ENCODE assay signal across 11 mouse cellular contexts in the genomic region with DNA sequence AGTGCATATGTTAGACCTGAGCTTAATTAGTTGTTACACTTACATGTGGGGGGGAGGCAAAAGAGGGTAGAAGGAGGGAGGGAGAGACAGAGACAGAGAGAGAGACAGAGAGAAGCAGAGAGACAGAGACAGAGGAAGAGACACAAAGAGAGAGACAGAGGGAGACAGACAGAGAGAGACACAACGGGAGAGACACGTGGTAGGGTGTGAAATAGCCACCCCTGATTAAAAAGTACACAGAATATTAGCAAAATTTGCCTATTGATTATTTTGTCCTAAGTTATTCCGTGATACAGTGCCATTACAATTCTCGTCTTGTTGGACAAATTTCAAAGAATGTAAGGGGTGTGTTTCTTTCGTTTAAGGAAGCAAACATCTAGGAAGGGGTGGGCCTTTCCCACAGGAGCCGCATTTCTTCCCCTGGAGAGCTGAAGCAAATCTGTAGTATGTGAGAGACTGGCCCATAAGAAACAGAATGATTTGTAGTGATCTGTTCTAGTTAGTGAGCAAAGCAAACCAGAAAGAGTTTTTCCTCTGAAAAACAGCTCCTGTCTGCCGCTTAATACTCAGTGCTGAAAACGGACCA. TPM values are rescaled to one million over a fixed set of nuclear protein-coding genes. Genes with fewer than 3 reads are reported as not detected.
DNase-seq lines count a peak whose midpoint lies in the region; ATAC-seq and TF ChIP-seq lines count a peak whose summit lies in the region.
"Had no signal": no experiment of that assay in that cellular context is flagged by ENCODE, and none has a peak within 500 bp of the region (broad histone marks: within the 10 kb centered on the region; RNA-seq: fewer than 3 reads in every experiment).

No protein-coding gene starts in this region.

- no peaks in the 10 kb centered on the region for H3K9me3 ChIP-seq in hindbrain, embryonic 16.5 days (ENCODE audit: control insufficient read depth, low read length)
- H3K9me3 ChIP-seq in hindbrain, embryonic 11.5 days (ENCODE audit: control insufficient read depth, low read length) = no peaks in the 10 kb centered on the region
- H3K9me3 ChIP-seq in lung, embryonic 15.5 days = no peaks in the 10 kb centered on the region
- no peaks in the 10 kb centered on the region for H3K9me3 ChIP-seq in embryonic facial prominence, embryonic 15.5 days (replicated peaks)
- H3K9me3 ChIP-seq in liver, embryonic 13.5 days (replicated peaks) = no peaks in the 10 kb centered on the region
- H3K9me3 ChIP-seq: hindbrain, embryonic 13.5 days; midbrain, embryonic 15.5 days had no signal

- TF ChIP-seq CTCF in thymus, adult 2 months (IDR thresholded peaks at IDR 0.05; ENCODE audit: borderline replicate concordance, control insufficient read depth, extremely low read depth, insufficient read depth, low read length, poor library complexity) = no peak

- ATAC-seq in hindbrain, embryonic 16.5 days = no peak
- ATAC-seq in hindbrain, embryonic 11.5 days (ENCODE audit: low FRiP score) = no peak
- ATAC-seq in lung, embryonic 15.5 days (ENCODE audit: borderline replicate concordance, extremely low read depth, low FRiP score, low TSS enrichment) = no peak
- no peak for ATAC-seq in embryonic facial prominence, embryonic 15.5 days (ENCODE audit: insufficient number of reproducible peaks, low FRiP score, low TSS enrichment, low read depth)
- no peak for ATAC-seq in liver, embryonic 13.5 days (ENCODE audit: low read depth)
- ATAC-seq: midbrain, embryonic 15.5 days had no signal

- H3K4me1 ChIP-seq in hindbrain, embryonic 16.5 days (ENCODE audit: control insufficient read depth, insufficient read depth, low read depth, low read length) = no peaks in the 10 kb centered on the region
- H3K4me1 ChIP-seq in hindbrain, embryonic 11.5 days (replicated peaks; ENCODE audit: control insufficient read depth, insufficient read depth, low read length) = no peaks in the 10 kb centered on the region
- H3K4me1 ChIP-seq in lung, embryonic 15.5 days = 0 out of 2 replicates have a peak, but pooled peaks cover 6% of the 10 kb centered on the region
- peaks cover 4% of the 10 kb centered on the region; the same call in 1 of the 2 replicates for H3K4me1 ChIP-seq in embryonic facial prominence, embryonic 15.5 days
- H3K4me1 ChIP-seq in liver, embryonic 13.5 days (replicated peaks) = peaks cover 4% of the 10 kb centered on the region; the same call in 1 of the 2 replicates
- H3K4me1 ChIP-seq in thymus, adult 2 months (replicated peaks; ENCODE audit: control insufficient read depth, insufficient read depth, low read length) = no peaks in the 10 kb centered on the region
- H3K4me1 ChIP-seq: midbrain, embryonic 15.5 days had no signal

- no peak overlapping the region for H3K27ac ChIP-seq in hindbrain, embryonic 16.5 days (ENCODE audit: low read depth, low read length)
- H3K27ac ChIP-seq in hindbrain, embryonic 11.5 days (ENCODE audit: low read depth, low read length) = no peak overlapping the region
- no peak overlapping the region for H3K27ac ChIP-seq in lung, embryonic 15.5 days
- no peak overlapping the region for H3K27ac ChIP-seq in embryonic facial prominence, embryonic 15.5 days (replicated peaks)
- H3K27ac ChIP-seq in liver, embryonic 13.5 days = no peak overlapping the region
- no peak overlapping the region for H3K27ac ChIP-seq in thymus, adult 2 months (ENCODE audit: control insufficient read depth, insufficient read depth, low read length)
- H3K27ac ChIP-seq: hindbrain, embryonic 13.5 days; midbrain, embryonic 15.5 days had no signal

- 79% methylated on average over 8 of the region's 8 CpGs for WGBS in hindbrain, embryonic 16.5 days
- WGBS in hindbrain, embryonic 11.5 days = 85% methylated on average over 8 of the region's 8 CpGs
- 46% methylated on average over 8 of the region's 8 CpGs for WGBS in lung, embryonic 15.5 days
- WGBS in embryonic facial prominence, embryonic 15.5 days = 60% methylated on average over 8 of the region's 8 CpGs
- WGBS in liver, embryonic 13.5 days (ENCODE audit: insufficient replicate concordance) = 48% methylated on average over 8 of the region's 8 CpGs
- 28% methylated on average over 8 of the region's 8 CpGs for WGBS in thymus, adult 2 months

- no peak overlapping the region for H3K9ac ChIP-seq in hindbrain, embryonic 16.5 days (ENCODE audit: low read depth, low read length)
- no peak overlapping the region for H3K9ac ChIP-seq in hindbrain, embryonic 11.5 days (ENCODE audit: low read depth, low read length)
- H3K9ac ChIP-seq in lung, embryonic 15.5 days = no peak overlapping the region
- H3K9ac ChIP-seq in embryonic facial prominence, embryonic 15.5 days = no peak overlapping the region
- no peak overlapping the region for H3K9ac ChIP-seq in liver, embryonic 13.5 days
- H3K9ac ChIP-seq: hindbrain, embryonic 13.5 days; midbrain, embryonic 15.5 days had no signal

- no peak for TF ChIP-seq POLR2A in thymus, adult 2 months (IDR thresholded peaks at IDR 0.05; ENCODE audit: control insufficient read depth, extremely low read depth, insufficient read depth, low read length, poor library complexity)

- H3K4me3 ChIP-seq in hindbrain, embryonic 16.5 days (ENCODE audit: low read length) = no peak overlapping the region
- no peak overlapping the region for H3K4me3 ChIP-seq in hindbrain, embryonic 11.5 days (ENCODE audit: low read depth, low read length)
- H3K4me3 ChIP-seq in lung, embryonic 15.5 days = 0 out of 2 replicates have a peak overlapping the region, but pooled peaks have one; percentile 5
- peak overlapping the region; percentile 8; the same call in 1 of the 2 replicates for H3K4me3 ChIP-seq in embryonic facial prominence, embryonic 15.5 days (replicated peaks)
- H3K4me3 ChIP-seq in liver, embryonic 13.5 days (replicated peaks) = no peak overlapping the region
- no peak overlapping the region for H3K4me3 ChIP-seq in thymus, adult 2 months (ENCODE audit: control insufficient read depth, insufficient read depth, low read length)
- H3K4me3 ChIP-seq: hindbrain, embryonic 13.5 days; midbrain, embryonic 15.5 days had no signal

- H3K36me3 ChIP-seq in hindbrain, embryonic 16.5 days (ENCODE audit: control insufficient read depth, insufficient read depth, low read length) = no peaks in the 10 kb centered on the region
- H3K36me3 ChIP-seq in hindbrain, embryonic 11.5 days (ENCODE audit: control insufficient read depth, insufficient read depth, low read length) = no peaks in the 10 kb centered on the region
- H3K36me3 ChIP-seq in lung, embryonic 15.5 days = no peaks in the 10 kb centered on the region
- H3K36me3 ChIP-seq in embryonic facial prominence, embryonic 15.5 days = no peaks in the 10 kb centered on the region
- H3K36me3 ChIP-seq in liver, embryonic 13.5 days = no peaks in the 10 kb centered on the region
- no peaks in the 10 kb centered on the region for H3K36me3 ChIP-seq in thymus, adult 2 months (ENCODE audit: control insufficient read depth, insufficient read depth, low read length)
- H3K36me3 ChIP-seq: hindbrain, embryonic 13.5 days; midbrain, embryonic 15.5 days had no signal

- no peak for DNase-seq in hindbrain, embryonic 11.5 days (ENCODE audit: low spot score)
- no peak for DNase-seq in lung, postnatal 14 days
- no peak for DNase-seq in liver, embryonic 13.5 days
- DNase-seq in right cerebral cortex, postnatal 4 days = no peak
- no peak for DNase-seq in thymus, adult 2 months
- DNase-seq: cerebellum, adult 18-20 months had no signal

- peak overlapping the region; percentile 21; the same call in 1 of the 2 replicates for H3K4me2 ChIP-seq in hindbrain, embryonic 16.5 days (ENCODE audit: low read length)
- H3K4me2 ChIP-seq in hindbrain, embryonic 11.5 days (replicated peaks; ENCODE audit: low read depth, low read length) = no peak overlapping the region
- no peak overlapping the region for H3K4me2 ChIP-seq in lung, embryonic 15.5 days
- H3K4me2 ChIP-seq in embryonic facial prominence, embryonic 15.5 days (replicated peaks) = peak overlapping the region; percentile 24
- H3K4me2 ChIP-seq in liver, embryonic 13.5 days = 0 out of 2 replicates have a peak overlapping the region, but pooled peaks have one; percentile 0
- H3K4me2 ChIP-seq: hindbrain, embryonic 13.5 days; midbrain, embryonic 15.5 days had no signal

- H3K27me3 ChIP-seq in hindbrain, embryonic 16.5 days (replicated peaks; ENCODE audit: control insufficient read depth, insufficient read depth, low read length) = no peaks in the 10 kb centered on the region
- H3K27me3 ChIP-seq in hindbrain, embryonic 11.5 days (ENCODE audit: control insufficient read depth, insufficient read depth, low read length) = no peaks in the 10 kb centered on the region
- no peaks in the 10 kb centered on the region for H3K27me3 ChIP-seq in lung, embryonic 15.5 days
- H3K27me3 ChIP-seq in embryonic facial prominence, embryonic 15.5 days = no peaks in the 10 kb centered on the region
- no peaks in the 10 kb centered on the region for H3K27me3 ChIP-seq in liver, embryonic 13.5 days
- H3K27me3 ChIP-seq in thymus, adult 2 months (ENCODE audit: control insufficient read depth, insufficient read depth, low read length) = no peaks in the 10 kb centered on the region
- H3K27me3 ChIP-seq: hindbrain, embryonic 13.5 days; midbrain, embryonic 15.5 days had no signal

RNA-seq across cellular contexts. Expression of a gene that starts 26.0 kb away (rescaled TPM):
- 38.9 and 48.4 TPM in 2 replicates for polyA plus RNA-seq in hindbrain, embryonic 16.5 days (2015; fragmentation: Nextera tagmentation; extraction: Ambion mirVana)
- 18.7 and 22.3 TPM in 2 replicates for polyA plus RNA-seq in hindbrain, embryonic 11.5 days (2014; fragmentation: Nextera tagmentation; extraction: Ambion mirVana)
- polyA plus RNA-seq in lung, embryonic 15.5 days (2015; fragmentation: Nextera tagmentation; extraction: Ambion mirVana) = 55.9 and 57.8 TPM in 2 replicates
- 166 and 185 TPM in 2 replicates for polyA plus RNA-seq in embryonic facial prominence, embryonic 15.5 days (2015; fragmentation: Nextera tagmentation; extraction: Ambion mirVana)
- polyA plus RNA-seq in liver, embryonic 13.5 days (2015; fragmentation: Nextera tagmentation; extraction: Ambion mirVana) = 15.4 and 21.7 TPM in 2 replicates
- polyA plus RNA-seq in thymus, adult 2 months (2012; rRNA removed) = 5.2 and 7.0 TPM in 2 replicates

Comparison
In these comparisons a context has a peak if more than half of its experiments do, and no peak if none do; other contexts are left out.
1. H3K4me2 ChIP-seq: peak in hindbrain, embryonic 16.5 days (single experiment), embryonic facial prominence, embryonic 15.5 days (single experiment) and liver, embryonic 13.5 days (single experiment); none in hindbrain, embryonic 11.5 days (single experiment) and lung, embryonic 15.5 days (single experiment).
2. H3K4me3 ChIP-seq: peak in lung, embryonic 15.5 days (single experiment) and embryonic facial prominence, embryonic 15.5 days (single experiment); none in hindbrain, embryonic 16.5 days (single experiment), hindbrain, embryonic 11.5 days (single experiment), liver, embryonic 13.5 days (single experiment) and thymus, adult 2 months (single experiment).